Mouse (Mus musculus) neural tube, embryonic 12.5 days (tissue): ENCODE results near the gene Gm21693. TPM values are rescaled to one million over a fixed set of nuclear protein-coding genes. Genes with fewer than 3 reads are reported as not detected.
"Not testable (repeated sequence)": the region's sequence is repeated elsewhere in the genome, so short reads cannot be mapped to it uniquely, and the experiment has no call there.

Experiments used
- ATAC-seq: fragments of 200-750 bp; cut with Nextera tagmentation; 2 replicates; pipeline ENCODE4 v1.8.0; 2017; ENCODE audit warnings: low read depth, mild to moderate bottlenecking, moderate TSS enrichment, moderate library complexity; ENCODE audit not compliant: low FRiP score
- H3K27ac ChIP-seq: fragments of 300-500 bp; sonication (generic); 2 replicates; pipeline ENCODE4 v1.5.1; 2016
- H3K27me3 ChIP-seq: fragments of 300-500 bp; sonication (generic); replicated peaks from 2 replicates; pipeline ENCODE4 v1.6.1; 2016; ENCODE audit warnings: mild to moderate bottlenecking
- H3K36me3 ChIP-seq: fragments of 300-500 bp; sonication (generic); 2 replicates; pipeline ENCODE4 v1.6.1; 2016; ENCODE audit warnings: mild to moderate bottlenecking
- H3K4me1 ChIP-seq: fragments of 300-500 bp; sonication (generic); 2 replicates; pipeline ENCODE4 v1.6.1; 2016
- H3K4me2 ChIP-seq: fragments of 300-500 bp; sonication (generic); replicated peaks from 2 replicates; pipeline ENCODE4 v1.6.1; 2016; ENCODE audit warnings: mild to moderate bottlenecking
- H3K4me3 ChIP-seq: fragments of 300-500 bp; sonication (generic); 2 replicates; pipeline ENCODE4 v1.5.1; 2016
- H3K9ac ChIP-seq: fragments of 300-500 bp; sonication (generic); 2 replicates; pipeline ENCODE4 v1.6.1; 2016; ENCODE audit warnings: mild to moderate bottlenecking
- H3K9me3 ChIP-seq: fragments of 300-500 bp; sonication (generic); 2 replicates; pipeline ENCODE4 v1.6.1; 2016; ENCODE audit warnings: mild to moderate bottlenecking
- WGBS: fragments of 180-500 bp; shearing (Covaris S2); methylation state at CpG from one replicate; pipeline ENCODE4 v1.1.7; 2016; 5-methylcytosine and 5-hydroxymethylcytosine counted together
- polyA plus RNA-seq: library from polyadenylated mRNA; unstranded; fragments of >200 nt; fragmentation: Nextera tagmentation; extraction: Ambion mirVana; gene quantifications from 2 replicates; pipeline ENCODE4 v1.2.1, GENCODE M21; 2016

The Gm21693 gene
- polyA plus RNA-seq, result not detected in 2 replicates

- no CpG with 5 or more reads among the region's 9 CpGs for WGBS
Measured at GRCm38 (mm10) chrY:3345229-3345628, at the start of gene Gm21693. Gene Gm21693 (minus strand): TSS chrY:3345329.

GRCm38 (mm10) chrY:3340661-3341060, 4.5 kb downstream of the Gm21693 start:
- not testable (repeated sequence) for H3K4me2 ChIP-seq, H3K27ac ChIP-seq, H3K4me3 ChIP-seq, H3K4me1 ChIP-seq, ATAC-seq, H3K9me3 ChIP-seq, H3K36me3 ChIP-seq, H3K9ac ChIP-seq, H3K27me3 ChIP-seq
- no CpG with 5 or more reads among the region's 11 CpGs for WGBS

More at GRCm38 (mm10) chrY:3345229-3345628, at the start of gene Gm21693:
- not testable (repeated sequence) for H3K4me2 ChIP-seq, H3K9ac ChIP-seq, H3K9me3 ChIP-seq, H3K4me1 ChIP-seq, H3K27ac ChIP-seq, H3K36me3 ChIP-seq, H3K27me3 ChIP-seq, H3K4me3 ChIP-seq, ATAC-seq

GRCm38 (mm10) chrY:3306349-3306748, 38.8 kb downstream of the Gm21693 start, which contains the start of gene Gm21677:
Gene Gm21677 (minus strand): TSS chrY:3306449.
- not testable (repeated sequence) for H3K27me3 ChIP-seq, H3K27ac ChIP-seq, H3K36me3 ChIP-seq, ATAC-seq, H3K4me2 ChIP-seq, H3K9ac ChIP-seq, H3K9me3 ChIP-seq, H3K4me3 ChIP-seq, H3K4me1 ChIP-seq
- no CpG with 5 or more reads among the region's 9 CpGs for WGBS

Other genes with a start within 250 kb of the Gm21693 start
- not detected in 2 replicates for gene Gm21677, start 38.9 kb downstream of the Gm21693 start, polyA plus RNA-seq
- gene Gm21704, start 64.8 kb upstream of the Gm21693 start, polyA plus RNA-seq, result not detected in 2 replicates
- gene Gm21708, start 64.8 kb upstream of the Gm21693 start, polyA plus RNA-seq, result not detected in 2 replicates